Mouse (Mus musculus): ENCODE measurements around the gene Rps29. TPM values are rescaled to one million over a fixed set of nuclear protein-coding genes. Genes with fewer than 3 reads are reported as not detected.
A peak's percentile ranks its signal among the peaks of the same experiment; 100 is the strongest.

Gene Rps29
- polyA plus RNA-seq, 1 experiment from 2014 or later: 948 TPM

DNA sequence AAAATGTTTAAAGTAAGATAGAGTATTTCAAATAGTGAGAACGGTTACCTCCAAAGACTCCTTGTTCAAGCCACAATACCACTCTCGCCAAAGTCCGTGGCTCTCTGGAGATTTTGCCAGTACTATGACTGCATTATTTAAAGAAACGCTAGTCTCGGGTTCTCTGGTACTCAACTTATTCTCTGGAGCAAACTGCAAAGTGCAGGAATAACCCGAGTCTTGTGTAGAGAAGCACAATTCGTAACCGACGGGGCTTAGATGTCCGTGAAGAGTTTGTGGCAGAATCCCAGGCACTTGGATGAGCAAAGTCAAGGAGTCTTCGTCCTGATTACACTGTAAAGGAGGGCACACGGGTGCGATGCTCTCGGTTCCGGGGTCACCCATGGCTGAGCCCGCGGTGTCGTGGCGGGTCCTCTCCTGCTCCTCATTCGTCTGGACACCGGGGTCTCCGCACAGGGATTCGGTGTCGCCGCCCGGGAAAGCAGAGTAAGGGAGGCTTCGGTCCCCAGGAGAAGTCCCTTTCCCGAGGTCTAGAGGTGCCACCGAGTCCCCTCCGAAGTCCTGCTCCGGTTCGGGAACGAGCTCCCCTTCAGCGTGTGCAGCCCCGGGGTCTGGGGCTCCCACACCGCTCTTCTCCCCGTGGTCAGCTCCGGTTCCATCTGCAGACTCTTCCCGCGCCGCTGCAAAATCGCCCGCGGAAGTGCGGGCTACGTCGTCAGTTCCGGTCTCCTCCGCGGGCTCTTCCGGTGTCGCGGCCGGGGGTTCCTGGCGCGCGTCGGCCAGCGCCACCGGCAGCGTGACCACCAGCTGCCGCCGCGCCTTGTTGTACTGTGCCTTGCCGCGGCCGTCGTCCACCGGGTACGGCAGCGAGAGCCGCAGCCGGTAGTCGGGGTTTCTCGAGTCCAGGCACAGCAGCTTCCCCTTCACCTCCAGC, 37.7 kb upstream of the Rps29 start, which contains the start of gene Gm49383:
TSS of gene Gm49383 (minus strand) at position 661 of the 934 bp plus-strand sequence.
- H3K27me3 ChIP-seq (ENCODE audit: control insufficient read depth, insufficient read depth, low read depth, low read length): no peaks in the 10 kb centered on the region
- peaks cover 10% of the 10 kb centered on the region for H3K36me3 ChIP-seq (ENCODE audit: control insufficient read depth, insufficient read depth)
- H3K4me1 ChIP-seq (ENCODE audit: control insufficient read depth, low read depth, low read length): peaks cover 18% of the 10 kb centered on the region
- peak; percentile 74 for ATAC-seq (ENCODE audit: low read depth)
- H3K4me3 ChIP-seq (ENCODE audit: low read depth, low read length): peak within 1 kb of the TSS; percentile 100
- WGBS (ENCODE audit: insufficient replicate concordance): under 1% methylated on average over 75 of the region's 75 CpGs
- H3K27ac ChIP-seq (ENCODE audit: low read length): peak within 1 kb of the TSS; percentile 91
- no peaks in the 10 kb centered on the region for H3K9me3 ChIP-seq (replicated peaks; ENCODE audit: control insufficient read depth, low read length)
- H3K9ac ChIP-seq (ENCODE audit: low read depth, low read length): peak within 1 kb of the TSS; percentile 82
- peak within 1 kb of the TSS; percentile 98 for H3K4me2 ChIP-seq (ENCODE audit: low read depth, low read length)

- no peak overlapping the region for H3K4me3 ChIP-seq (ENCODE audit: low read depth, low read length)
- 73% methylated on average over 2 of the region's 2 CpGs for WGBS (ENCODE audit: insufficient replicate concordance)
- peaks cover 20% of the 10 kb centered on the region for H3K36me3 ChIP-seq (ENCODE audit: control insufficient read depth, insufficient read depth)
- no peak for ATAC-seq (ENCODE audit: low read depth)
- no peak overlapping the region for H3K9ac ChIP-seq (ENCODE audit: low read depth, low read length)
- H3K27ac ChIP-seq (ENCODE audit: low read length): no peak overlapping the region
- no peaks in the 10 kb centered on the region for H3K27me3 ChIP-seq (ENCODE audit: control insufficient read depth, insufficient read depth, low read depth, low read length)
- no peak overlapping the region for H3K4me2 ChIP-seq (ENCODE audit: low read depth, low read length)
- H3K9me3 ChIP-seq (replicated peaks; ENCODE audit: control insufficient read depth, low read length): no peaks in the 10 kb centered on the region
- peaks cover 7% of the 10 kb centered on the region for H3K4me1 ChIP-seq (ENCODE audit: control insufficient read depth, low read depth, low read length)
Measured at GRCm38 (mm10) chr12:69192637-69193036, 33.7 kb upstream of the Rps29 start.

- H3K36me3 ChIP-seq (ENCODE audit: control insufficient read depth, insufficient read depth): peaks cover 20% of the 10 kb centered on the region
- WGBS (ENCODE audit: insufficient replicate concordance): 78% methylated on average over 5 of the region's 5 CpGs
- no peak overlapping the region for H3K4me3 ChIP-seq (ENCODE audit: low read depth, low read length)
- no peaks in the 10 kb centered on the region for H3K9me3 ChIP-seq (replicated peaks; ENCODE audit: control insufficient read depth, low read length)
- no peak overlapping the region for H3K9ac ChIP-seq (ENCODE audit: low read depth, low read length)
- ATAC-seq (ENCODE audit: low read depth): no peak
- no peak overlapping the region for H3K27ac ChIP-seq (ENCODE audit: low read length)
- no peak overlapping the region for H3K4me2 ChIP-seq (ENCODE audit: low read depth, low read length)
- no peaks in the 10 kb centered on the region for H3K27me3 ChIP-seq (ENCODE audit: control insufficient read depth, insufficient read depth, low read depth, low read length)
- H3K4me1 ChIP-seq (ENCODE audit: control insufficient read depth, low read depth, low read length): peaks cover 15% of the 10 kb centered on the region
Measured at GRCm38 (mm10) chr12:69191396-69191795, 32.4 kb upstream of the Rps29 start.

- ATAC-seq (ENCODE audit: low read depth): no peak
- no peak overlapping the region for H3K4me3 ChIP-seq (ENCODE audit: low read depth, low read length)
- WGBS (ENCODE audit: insufficient replicate concordance): 86% methylated on average over 1 of the region's 1 CpGs
- H3K27ac ChIP-seq (ENCODE audit: low read length): no peak overlapping the region
- H3K4me1 ChIP-seq (ENCODE audit: control insufficient read depth, low read depth, low read length): peaks cover 17% of the 10 kb centered on the region
- no peaks in the 10 kb centered on the region for H3K27me3 ChIP-seq (ENCODE audit: control insufficient read depth, insufficient read depth, low read depth, low read length)
- H3K9ac ChIP-seq (ENCODE audit: low read depth, low read length): no peak overlapping the region
- H3K4me2 ChIP-seq (ENCODE audit: low read depth, low read length): no peak overlapping the region
- peaks cover 20% of the 10 kb centered on the region for H3K36me3 ChIP-seq (ENCODE audit: control insufficient read depth, insufficient read depth)
- no peaks in the 10 kb centered on the region for H3K9me3 ChIP-seq (replicated peaks; ENCODE audit: control insufficient read depth, low read length)
Measured at GRCm38 (mm10) chr12:69190522-69190921, 31.5 kb upstream of the Rps29 start.

DNA sequence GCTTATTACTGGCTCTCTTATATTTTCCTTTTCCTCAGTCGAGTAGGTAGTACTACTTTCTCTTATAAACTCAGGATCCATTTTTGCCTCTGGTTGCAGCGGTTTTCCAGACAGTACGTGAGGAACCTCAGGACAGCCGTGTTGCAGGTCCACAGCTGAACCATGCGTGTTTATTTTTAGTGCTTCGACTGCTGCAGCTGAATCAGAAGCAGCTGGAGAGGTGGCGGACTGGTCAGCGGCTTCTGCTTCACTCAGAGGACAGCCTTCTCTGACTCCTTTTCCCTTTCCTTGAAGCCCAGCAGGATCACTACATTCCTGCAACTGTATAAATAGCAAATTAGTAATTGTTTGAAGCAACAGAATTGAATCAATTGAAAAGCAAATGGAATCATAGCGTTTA, 31.1 kb upstream of the Rps29 start:
- 81% methylated on average over 9 of the region's 9 CpGs for WGBS (ENCODE audit: insufficient replicate concordance)
- peaks cover 20% of the 10 kb centered on the region for H3K36me3 ChIP-seq (ENCODE audit: control insufficient read depth, insufficient read depth)

GRCm38 (mm10) chr12:69186811-69187471, 28.0 kb upstream of the Rps29 start:
- Histone ChIP-seq H3K9me3 (replicated peaks; ENCODE audit: control insufficient read depth, low read length) (no peaks in the 10 kb centered on the region), H3K4me2 (ENCODE audit: low read depth, low read length) (peak overlapping the region; percentile 21), H3K27ac (ENCODE audit: low read length) (0 out of 2 replicates have a peak overlapping the region, but pooled peaks have one; percentile 9), H3K36me3 (ENCODE audit: control insufficient read depth, insufficient read depth) (peaks cover 21% of the 10 kb centered on the region), H3K9ac (ENCODE audit: low read depth, low read length) (no peak overlapping the region), H3K4me1 (ENCODE audit: control insufficient read depth, low read depth, low read length) (peaks cover 23% of the 10 kb centered on the region), H3K4me3 (ENCODE audit: low read depth, low read length) (no peak overlapping the region), H3K27me3 (ENCODE audit: control insufficient read depth, insufficient read depth, low read depth, low read length) (no peaks in the 10 kb centered on the region)
- 54% methylated on average over 5 of the region's 5 CpGs for whole genome bisulfite sequencing (ENCODE audit: insufficient replicate concordance)
- no peak for ATAC-seq (ENCODE audit: low read depth)

More for the DNA sequence above, 31.1 kb upstream of the Rps29 start:
- no peak overlapping the region for H3K9ac ChIP-seq (ENCODE audit: low read depth, low read length)
- H3K4me2 ChIP-seq (ENCODE audit: low read depth, low read length): no peak overlapping the region
- H3K4me1 ChIP-seq (ENCODE audit: control insufficient read depth, low read depth, low read length): peaks cover 20% of the 10 kb centered on the region
- no peak overlapping the region for H3K4me3 ChIP-seq (ENCODE audit: low read depth, low read length)
- no peak overlapping the region for H3K27ac ChIP-seq (ENCODE audit: low read length)
- no peaks in the 10 kb centered on the region for H3K27me3 ChIP-seq (ENCODE audit: control insufficient read depth, insufficient read depth, low read depth, low read length)
- no peaks in the 10 kb centered on the region for H3K9me3 ChIP-seq (replicated peaks; ENCODE audit: control insufficient read depth, low read length)
- no peak for ATAC-seq (ENCODE audit: low read depth)

GRCm38 (mm10) chr12:69185371-69185770, 26.4 kb upstream of the Rps29 start:
- WGBS (ENCODE audit: insufficient replicate concordance): 32% methylated on average over 7 of the region's 7 CpGs
- H3K9me3 ChIP-seq (replicated peaks; ENCODE audit: control insufficient read depth, low read length): no peaks in the 10 kb centered on the region
- H3K36me3 ChIP-seq (ENCODE audit: control insufficient read depth, insufficient read depth): peaks cover 17% of the 10 kb centered on the region
- ATAC-seq (ENCODE audit: low read depth): no peak
- peaks cover 23% of the 10 kb centered on the region for H3K4me1 ChIP-seq (ENCODE audit: control insufficient read depth, low read depth, low read length)
- H3K9ac ChIP-seq (ENCODE audit: low read depth, low read length): peak overlapping the region; percentile 94
- peak overlapping the region; percentile 97 for H3K4me2 ChIP-seq (ENCODE audit: low read depth, low read length)
- H3K27me3 ChIP-seq (ENCODE audit: control insufficient read depth, insufficient read depth, low read depth, low read length): no peaks in the 10 kb centered on the region
- H3K27ac ChIP-seq (ENCODE audit: low read length): peak overlapping the region; percentile 94
- peak overlapping the region; percentile 96 for H3K4me3 ChIP-seq (ENCODE audit: low read depth, low read length)

DNA sequence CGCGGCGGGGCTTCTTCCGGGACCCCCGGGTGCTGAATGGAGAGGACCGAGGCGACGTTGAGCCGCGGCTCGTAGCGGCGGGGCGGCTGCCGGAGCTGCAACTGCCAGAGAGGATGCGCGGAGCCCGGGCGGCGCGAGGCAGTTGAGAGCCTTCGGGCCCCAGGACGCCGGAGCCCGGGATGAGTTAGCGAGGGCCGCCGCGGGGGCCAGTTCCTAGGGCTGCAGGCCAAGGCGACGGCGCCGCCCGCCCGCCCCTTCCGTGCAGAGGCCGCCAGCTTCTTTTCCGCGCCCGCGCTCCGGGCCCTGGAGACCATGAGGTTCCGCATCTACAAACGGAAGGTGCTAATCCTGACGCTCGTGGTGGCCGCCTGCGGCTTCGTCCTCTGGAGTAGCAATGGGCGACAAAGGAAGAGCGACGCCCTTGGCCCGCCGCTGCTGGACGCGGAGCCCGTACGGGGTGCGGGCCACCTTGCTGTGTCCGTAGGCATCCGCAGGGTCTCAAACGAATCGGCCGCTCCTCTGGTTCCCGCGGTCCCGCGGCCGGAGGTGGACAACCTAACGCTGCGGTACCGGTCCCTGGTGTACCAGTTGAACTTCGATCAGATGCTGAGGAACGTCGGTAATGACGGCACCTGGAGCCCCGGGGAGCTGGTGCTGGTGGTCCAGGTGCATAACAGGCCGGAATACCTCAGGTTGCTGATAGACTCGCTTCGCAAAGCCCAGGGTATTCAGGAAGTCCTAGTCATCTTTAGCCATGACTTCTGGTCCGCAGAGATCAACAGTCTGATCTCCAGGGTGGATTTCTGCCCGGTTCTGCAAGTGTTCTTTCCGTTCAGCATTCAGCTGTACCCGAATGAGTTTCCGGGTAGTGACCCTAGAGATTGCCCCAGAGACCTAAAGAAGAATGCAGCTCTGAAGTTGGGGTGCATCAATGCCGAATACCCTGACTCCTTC, 25.6 kb upstream of the Rps29 start:
- ATAC-seq (ENCODE audit: low read depth): peak; percentile 43
- under 1% methylated on average over 86 of the region's 86 CpGs for WGBS (ENCODE audit: insufficient replicate concordance)

More for the DNA sequence above, 25.6 kb upstream of the Rps29 start:
- peak overlapping the region; percentile 94 for H3K9ac ChIP-seq (ENCODE audit: low read depth, low read length)
- no peaks in the 10 kb centered on the region for H3K9me3 ChIP-seq (replicated peaks; ENCODE audit: control insufficient read depth, low read length)
- peaks cover 11% of the 10 kb centered on the region for H3K36me3 ChIP-seq (ENCODE audit: control insufficient read depth, insufficient read depth)
- peak overlapping the region; percentile 97 for H3K4me2 ChIP-seq (ENCODE audit: low read depth, low read length)
- H3K27me3 ChIP-seq (ENCODE audit: control insufficient read depth, insufficient read depth, low read depth, low read length): no peaks in the 10 kb centered on the region
- peak overlapping the region; percentile 94 for H3K27ac ChIP-seq (ENCODE audit: low read length)
- H3K4me3 ChIP-seq (ENCODE audit: low read depth, low read length): peak overlapping the region; percentile 96
- peaks cover 23% of the 10 kb centered on the region for H3K4me1 ChIP-seq (ENCODE audit: control insufficient read depth, low read depth, low read length)
